Mouse (Mus musculus) CH12.LX (cell line): ENCODE measurements around the gene Cmbl.

Source experiments
- CTCF ChIP-seq, 2 experiments: IDR thresholded peaks in 1 of 2; conservative IDR thresholded peaks in 1 of 2; 2 replicates each; pipeline ENCODE4 v1.5.1; 2011 to 2012; ENCODE audit warnings: low read depth in 2 of 2, low read length in 2 of 2, improper control_type of control experiment in 1 of 2, inconsistent platforms in 1 of 2, mild to moderate bottlenecking in 1 of 2, moderate library complexity in 1 of 2
- EP300 ChIP-seq: IDR thresholded peaks from 2 replicates; pipeline ENCODE4 v1.6.1; 2011; ENCODE audit warnings: low read length, improper control_type of control experiment
- JUND ChIP-seq: conservative IDR thresholded peaks from 2 replicates; pipeline ENCODE4 v1.6.1; 2011; ENCODE audit warnings: low read depth, low read length, improper control_type of control experiment
- MAX ChIP-seq: IDR thresholded peaks from 2 replicates; pipeline ENCODE4 v1.6.1; 2011; ENCODE audit warnings: low read length, improper control_type of control experiment
- POLR2A ChIP-seq: IDR thresholded peaks from 2 replicates; pipeline ENCODE4 v1.6.1; 2011; ENCODE audit warnings: low read depth, mild to moderate bottlenecking, improper control_type of control experiment, low read length
- POLR2AphosphoS2 ChIP-seq: IDR thresholded peaks from 2 replicates; pipeline ENCODE4 v1.6.1; 2011; ENCODE audit warnings: low read depth, low read length, improper control_type of control experiment
- RAD21 ChIP-seq: IDR thresholded peaks from 2 replicates; pipeline ENCODE4 v1.6.1; 2011; ENCODE audit warnings: low read depth, mild to moderate bottlenecking, low read length, improper control_type of control experiment, moderate library complexity
- USF2 ChIP-seq: conservative IDR thresholded peaks from 2 replicates; pipeline ENCODE4 v1.6.1; 2011; ENCODE audit warnings: low read depth, low read length, improper control_type of control experiment

GRCm38 (mm10) chr15:31535259-31535855 lies 29.8 kb upstream of the Cmbl start:
- TF ChIP-seq USF2 (no peak), EP300 (no peak), MAX (no peak), POLR2A (no peak), CTCF (conservative IDR thresholded peaks at IDR 0.05 in 1 of 2, IDR thresholded peaks at IDR 0.05 in 1 of 2; ENCODE audit: low read depth in 2 of 2, low read length in 2 of 2) (no peak), RAD21 (no peak), JUND (no peak), POLR2AphosphoS2 (no peak)
